Mouse (Mus musculus): ENCODE results near the gene Cbx3. TPM values are rescaled to one million over a fixed set of nuclear protein-coding genes. Genes with fewer than 3 reads are reported as not detected.
"Not testable (repeated sequence)": the region's sequence is repeated elsewhere in the genome, so short reads cannot be mapped to it uniquely, and the experiment has no call there.

Gene Cbx3
- total and polyA plus RNA-seq, 3 experiments: 145 to 300 (median 258) TPM

DNA sequence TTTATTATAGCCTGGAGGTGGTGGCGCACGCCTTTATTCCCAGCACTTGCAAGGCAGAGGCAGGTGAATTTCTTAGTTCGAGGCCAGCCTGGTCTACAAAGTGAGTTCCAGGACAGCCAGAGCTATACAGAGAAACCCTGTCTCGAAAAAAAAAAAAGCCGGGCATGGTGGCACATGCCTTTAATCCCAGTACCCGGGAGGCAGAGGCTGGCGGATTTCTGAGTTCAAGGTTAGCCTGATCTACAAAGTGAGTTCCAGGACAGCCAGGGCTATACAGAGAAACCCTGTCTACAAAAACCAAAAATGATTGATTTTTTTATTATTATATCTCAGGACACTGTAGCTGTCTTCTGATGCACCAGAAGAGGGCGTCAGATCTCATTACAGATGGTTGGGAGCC is 14.4 kb downstream of the Cbx3 start:
- peak in 1 of 2 experiments; percentile 42; a peak in 2 of 4 replicates for TF ChIP-seq CTCF (conservative IDR thresholded peaks at IDR 0.05 in 1 of 2, IDR thresholded peaks at IDR 0.05 in 1 of 2; ENCODE audit: low read depth in 2 of 2, low read length in 2 of 2)
- H3K27ac ChIP-seq (ENCODE audit: insufficient read depth, low read depth); H3K9ac ChIP-seq (ENCODE audit: insufficient read depth, low read depth); dilution Hi-C loops (cut with MboI; ENCODE audit: extremely low pct_ligation_motif_present, extremely low pct_unique_long_range_greater_than_20kb, low sequenced_read_pairs); DNase-seq (ENCODE audit: extremely low read depth); H3K79me2 ChIP-seq (replicated peaks; ENCODE audit: control insufficient read depth, extremely low read depth, insufficient read depth, poor library complexity, severe bottlenecking); H3K4me1 ChIP-seq (ENCODE audit: control insufficient read depth in 1 of 2, insufficient read depth in 2 of 2); H3K27me3 ChIP-seq (replicated peaks); H3K4me3 ChIP-seq (replicated peaks in 1 of 3; ENCODE audit: low read depth in 2 of 3, low read length in 2 of 3, poor library complexity in 1 of 3); in situ Hi-C loops (cut with MboI; ENCODE audit: low pct_ligation_motif_present, low pct_unique_long_range_greater_than_20kb, low sequenced_read_pairs); H3K9me3 ChIP-seq (replicated peaks; ENCODE audit: low read length); H3K4me2 ChIP-seq (ENCODE audit: insufficient read depth, low read depth, poor library complexity, severe bottlenecking): not testable (repeated sequence)
- H3K36me3 ChIP-seq (replicated peaks in 1 of 2; ENCODE audit: control insufficient read depth in 1 of 2, insufficient read depth in 1 of 2, low read length in 1 of 2): peaks cover 22 to 35% of the 10 kb centered on the region in 2 experiments

GRCm38 (mm10) chr6:51485646-51486045 is 15.5 kb downstream of the Cbx3 start:
- in situ Hi-C loops (cut with MboI; ENCODE audit: low pct_ligation_motif_present, low pct_unique_long_range_greater_than_20kb, low sequenced_read_pairs) (no loop called here), dilution Hi-C loops (cut with MboI; ENCODE audit: extremely low pct_ligation_motif_present, extremely low pct_unique_long_range_greater_than_20kb, low sequenced_read_pairs) (no loop called here)
- no peak overlapping the region for H3K9ac ChIP-seq (ENCODE audit: insufficient read depth, low read depth)
- no peak overlapping the region for H3K27ac ChIP-seq (ENCODE audit: insufficient read depth, low read depth)
- no peak overlapping the region for H3K4me2 ChIP-seq (ENCODE audit: insufficient read depth, low read depth, poor library complexity, severe bottlenecking)
- no peak overlapping the region for H3K4me3 ChIP-seq (replicated peaks in 1 of 3; ENCODE audit: low read depth in 2 of 3, low read length in 2 of 3, poor library complexity in 1 of 3)
- peaks cover 4% of the 10 kb centered on the region for H3K9me3 ChIP-seq (replicated peaks; ENCODE audit: low read length)
- TF ChIP-seq MEF2A (IDR thresholded peaks at IDR 0.05; ENCODE audit: borderline replicate concordance, low read depth, low read length) (no peak), CHD1 (IDR thresholded peaks at IDR 0.05; ENCODE audit: low read depth, low read length) (no peak)
- H3K36me3 ChIP-seq (replicated peaks in 1 of 2; ENCODE audit: control insufficient read depth in 1 of 2, insufficient read depth in 1 of 2, low read length in 1 of 2): peaks cover 15 to 24% of the 10 kb centered on the region in 2 experiments
- H3K79me2 ChIP-seq (replicated peaks; ENCODE audit: control insufficient read depth, extremely low read depth, insufficient read depth, poor library complexity, severe bottlenecking): peaks cover 4% of the 10 kb centered on the region; the same call in 1 of the 2 replicates
- H3K27me3 ChIP-seq (replicated peaks): no peaks in the 10 kb centered on the region
- H3K4me1 ChIP-seq (ENCODE audit: control insufficient read depth in 1 of 2, insufficient read depth in 2 of 2): no peaks in the 10 kb centered on the region
- DNase-seq (ENCODE audit: extremely low read depth): no peak

DNA sequence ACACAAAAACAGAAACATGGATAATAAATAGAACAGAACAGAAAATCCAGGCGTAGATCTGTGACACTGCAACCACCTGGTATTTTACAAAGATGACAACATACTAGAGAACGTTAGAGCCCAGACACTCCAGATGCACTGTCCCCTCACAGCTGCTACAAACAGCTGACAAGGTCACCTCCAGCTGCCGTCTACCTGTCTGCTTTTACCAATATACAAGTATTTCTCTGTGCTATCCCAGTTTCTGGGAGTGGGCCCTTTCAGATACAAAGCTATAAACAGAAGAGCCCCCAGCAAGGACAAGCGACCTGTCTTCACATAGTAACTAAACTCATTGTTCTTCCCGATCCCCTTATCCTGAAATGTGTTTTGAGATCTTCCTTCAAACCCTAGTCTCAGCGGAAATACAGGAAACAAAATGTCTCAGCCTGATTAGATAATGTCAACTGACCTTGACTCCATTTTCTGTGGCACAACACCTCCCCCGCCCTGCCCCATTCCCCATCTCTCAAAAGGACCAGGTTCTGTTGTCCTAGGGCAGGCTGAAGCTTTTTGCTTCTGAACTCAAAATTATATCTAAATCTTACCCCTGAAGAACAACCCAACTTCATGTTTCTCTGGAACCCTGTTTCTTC is 16.0 kb downstream of the Cbx3 start:
- Histone ChIP-seq H3K4me1 (ENCODE audit: control insufficient read depth in 1 of 2, insufficient read depth in 2 of 2) (no peaks in the 10 kb centered on the region), H3K4me3 (replicated peaks in 1 of 3; ENCODE audit: low read depth in 2 of 3, low read length in 2 of 3, poor library complexity in 1 of 3) (no peak overlapping the region), H3K9ac (ENCODE audit: insufficient read depth, low read depth) (no peak overlapping the region), H3K27ac (ENCODE audit: insufficient read depth, low read depth) (no peak overlapping the region), H3K36me3 (replicated peaks in 1 of 2; ENCODE audit: control insufficient read depth in 1 of 2, insufficient read depth in 1 of 2, low read length in 1 of 2) (peaks cover 12 to 19% of the 10 kb centered on the region in 2 experiments), H3K9me3 (replicated peaks; ENCODE audit: low read length) (peaks cover 4% of the 10 kb centered on the region), H3K79me2 (replicated peaks; ENCODE audit: control insufficient read depth, extremely low read depth, insufficient read depth, poor library complexity, severe bottlenecking) (no peaks in the 10 kb centered on the region), H3K4me2 (ENCODE audit: insufficient read depth, low read depth, poor library complexity, severe bottlenecking) (no peak overlapping the region), H3K27me3 (replicated peaks) (no peaks in the 10 kb centered on the region)
- in situ Hi-C loops (cut with MboI; ENCODE audit: low pct_ligation_motif_present, low pct_unique_long_range_greater_than_20kb, low sequenced_read_pairs): no loop called here
- DNase-seq (ENCODE audit: extremely low read depth): no peak
- dilution Hi-C loops (cut with MboI; ENCODE audit: extremely low pct_ligation_motif_present, extremely low pct_unique_long_range_greater_than_20kb, low sequenced_read_pairs): no loop called here
- TF ChIP-seq TCF12 (IDR thresholded peaks at IDR 0.05; ENCODE audit: low read depth, low read length) (no peak), KAT2A (IDR thresholded peaks at IDR 0.05; ENCODE audit: insufficient replicate concordance, low read length) (no peak), MYC (IDR thresholded peaks at IDR 0.05; ENCODE audit: low read depth, low read length) (no peak), ETS1 (conservative IDR thresholded peaks at IDR 0.05; ENCODE audit: low read depth, low read length) (no peak), E2F4 (IDR thresholded peaks at IDR 0.05; ENCODE audit: insufficient replicate concordance, low read depth, low read length) (no peak), SIN3A (IDR thresholded peaks at IDR 0.05; ENCODE audit: low read length) (no peak)

Measured in CH12.LX (cell line).